In the genomic region with DNA sequence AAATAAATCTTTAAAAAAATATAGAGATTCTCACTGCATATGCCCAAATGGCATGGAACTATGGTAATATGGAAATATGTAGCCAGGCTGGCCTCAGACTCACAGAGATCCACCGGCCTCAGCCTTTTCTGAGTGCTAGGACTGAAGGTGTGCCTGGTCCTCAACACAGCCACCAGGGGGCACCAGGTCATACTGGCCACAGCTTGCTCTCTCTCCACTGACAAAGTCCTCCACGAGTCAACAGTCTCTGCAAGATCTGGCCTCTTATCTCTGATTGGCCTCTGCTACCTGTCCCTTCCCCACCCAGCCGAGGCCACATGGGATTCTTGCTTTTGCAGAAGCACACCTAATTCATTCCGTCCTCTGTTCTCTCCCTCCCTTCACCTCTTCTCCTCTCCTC, we compare ENCODE assay signal across 8 mouse cellular contexts. TPM values are rescaled to one million over a fixed set of nuclear protein-coding genes. Genes with fewer than 3 reads are reported as not detected.
DNase-seq lines count a peak whose midpoint lies in the region; ATAC-seq lines count a peak whose summit lies in the region.

No protein-coding gene starts in this region.

- H3K4me1 ChIP-seq in hindbrain, embryonic 16.5 days (ENCODE audit: control insufficient read depth, insufficient read depth, low read depth, low read length), result no peaks in the 10 kb centered on the region

- 42% methylated on average over 4 of the region's 4 CpGs for WGBS in hindbrain, embryonic 16.5 days

- no peak overlapping the region for H3K27ac ChIP-seq in hindbrain, embryonic 16.5 days (ENCODE audit: low read depth, low read length)

- no peaks in the 10 kb centered on the region for H3K9me3 ChIP-seq in hindbrain, embryonic 16.5 days (ENCODE audit: control insufficient read depth, low read length)

- no peak for ATAC-seq in hindbrain, embryonic 16.5 days

- H3K36me3 ChIP-seq in hindbrain, embryonic 16.5 days (ENCODE audit: control insufficient read depth, insufficient read depth, low read length), result no peaks in the 10 kb centered on the region; the same call in 1 of the 2 replicates

- no peak overlapping the region for H3K9ac ChIP-seq in hindbrain, embryonic 16.5 days (ENCODE audit: low read depth, low read length)

- DNase-seq in left cerebral cortex, adult 18-20 months (ENCODE audit: low spot score in 2 of 2), result peak; percentile 30 to 47
- no peak for DNase-seq in left cerebral cortex, adult 9 months (ENCODE audit: low spot score in 2 of 2)
- DNase-seq in ZHBTc4 (ENCODE audit: low read depth, low spot score), result peak; percentile 82
- peak; percentile 37 for DNase-seq in fibroblast of lung, adult 2 months (ENCODE audit: low read depth)
- peak; percentile 57 for DNase-seq in kidney, adult 9 months
- DNase-seq in lung, postnatal 25 days (ENCODE audit: low spot score), result peak; percentile 73
- DNase-seq in spleen, postnatal 4 days (ENCODE audit: low spot score in 2 of 2), result peak; percentile 56 to 86

- H3K27me3 ChIP-seq in hindbrain, embryonic 16.5 days (replicated peaks; ENCODE audit: control insufficient read depth, insufficient read depth, low read length), result no peaks in the 10 kb centered on the region

- no peak overlapping the region for H3K4me2 ChIP-seq in hindbrain, embryonic 16.5 days (ENCODE audit: low read length)

- H3K4me3 ChIP-seq in hindbrain, embryonic 16.5 days (ENCODE audit: low read length), result no peak overlapping the region

RNA-seq across cellular contexts. Expression of a gene that starts 7.7 kb away (rescaled TPM):
- total RNA-seq in left cerebral cortex, adult 18-20 months (2021), result 1,000 to 10,000 TPM; 1,080 TPM
- 1,540 and 1,671 TPM in 2 replicates for polyA plus RNA-seq in hindbrain, embryonic 16.5 days (2015; fragmentation: Nextera tagmentation; extraction: Ambion mirVana)

RNA-seq across cellular contexts. Expression of a gene that starts 16.0 kb away (rescaled TPM):
- total RNA-seq in left cerebral cortex, adult 18-20 months (2021), result 100 to 1,000 TPM; 116 to 129 TPM
- polyA plus RNA-seq in hindbrain, embryonic 16.5 days (2015; fragmentation: Nextera tagmentation; extraction: Ambion mirVana), result 104 and 111 TPM in 2 replicates

RNA-seq across cellular contexts. Expression of a gene that starts 37.5 kb away (rescaled TPM):
- total RNA-seq in left cerebral cortex, adult 18-20 months (2021), result 1 to 10 TPM; 4.5 to 6.1 TPM
- 5.6 and 9.5 TPM in 2 replicates for polyA plus RNA-seq in hindbrain, embryonic 16.5 days (2015; fragmentation: Nextera tagmentation; extraction: Ambion mirVana)

RNA-seq across cellular contexts. Expression of a gene that starts 47.5 kb away (rescaled TPM):
- under 1 TPM in 1 of 2 experiments, not detected in 1; 0.19 TPM for total RNA-seq in left cerebral cortex, adult 18-20 months (2021)
- polyA plus RNA-seq in hindbrain, embryonic 16.5 days (2015; fragmentation: Nextera tagmentation; extraction: Ambion mirVana), result not detected in 2 replicates

RNA-seq across cellular contexts. Expression of a gene that starts 50.1 kb away (rescaled TPM):
- total RNA-seq in left cerebral cortex, adult 18-20 months (2021), result not detected
- not detected in 2 replicates for polyA plus RNA-seq in hindbrain, embryonic 16.5 days (2015; fragmentation: Nextera tagmentation; extraction: Ambion mirVana)

Comparison
In these comparisons a context has a peak if more than half of its experiments do, and no peak if none do; other contexts are left out.
1. DNase-seq: peak in left cerebral cortex, adult 18-20 months (2 of 2), ZHBTc4 (single experiment), fibroblast of lung, adult 2 months (single experiment), kidney, adult 9 months (single experiment), lung, postnatal 25 days (single experiment) and spleen, postnatal 4 days (2 of 2); none in left cerebral cortex, adult 9 months (0 of 2).